Mouse (Mus musculus) limb, embryonic 12.5 days (tissue): ENCODE measurements at regions not wholly inside any gene's neighbourhood (a gene's known extent, or its start where the extent isn't known, plus 50 kb on each side); places are given as distances from the start of the nearest gene placed in this dataset.
"Not testable (repeated sequence)": the region's sequence is repeated elsewhere in the genome, so short reads cannot be mapped to it uniquely, and the experiment has no call there.

Experiments
- ATAC-seq: fragments of 200-750 bp; cut with Nextera tagmentation; 2 replicates; pipeline ENCODE4 v1.8.0; 2017; ENCODE audit warnings: low read depth, moderate TSS enrichment; ENCODE audit not compliant: insufficient number of reproducible peaks, insufficient read depth, low FRiP score, low TSS enrichment
- H3K27ac ChIP-seq: fragments of 300-500 bp; sonication (generic); 2 replicates; pipeline ENCODE4 v1.5.1; 2016; ENCODE audit warnings: mild to moderate bottlenecking, moderate library complexity
- H3K27me3 ChIP-seq: fragments of 300-500 bp; sonication (generic); 2 replicates; pipeline ENCODE4 v1.6.1; 2016; ENCODE audit warnings: mild to moderate bottlenecking, moderate library complexity
- H3K36me3 ChIP-seq: fragments of 300-500 bp; sonication (generic); 2 replicates; pipeline ENCODE4 v1.6.1; 2016; ENCODE audit warnings: mild to moderate bottlenecking, moderate library complexity
- H3K4me1 ChIP-seq: fragments of 300-500 bp; sonication (generic); replicated peaks from 2 replicates; pipeline ENCODE4 v1.6.1; 2016
- H3K4me2 ChIP-seq: fragments of 300-500 bp; sonication (generic); 2 replicates; pipeline ENCODE4 v1.6.1; 2016; ENCODE audit warnings: mild to moderate bottlenecking, moderate library complexity
- H3K4me3 ChIP-seq: fragments of 300-500 bp; sonication (generic); replicated peaks from 2 replicates; pipeline ENCODE4 v1.5.1; 2016; ENCODE audit warnings: mild to moderate bottlenecking
- H3K9ac ChIP-seq: fragments of 300-500 bp; sonication (generic); replicated peaks from 2 replicates; pipeline ENCODE4 v1.6.1; 2016; ENCODE audit warnings: mild to moderate bottlenecking, moderate library complexity
- H3K9me3 ChIP-seq: fragments of 300-500 bp; sonication (generic); 2 replicates; pipeline ENCODE4 v1.6.1; 2016; ENCODE audit warnings: mild to moderate bottlenecking, moderate library complexity
- WGBS: fragments of 180-500 bp; shearing (Covaris S2); methylation state at CpG from one replicate; pipeline ENCODE4 v1.1.7; 2016; 5-methylcytosine and 5-hydroxymethylcytosine counted together

- Histone ChIP-seq H3K9ac (no peak overlapping the region), H3K4me1 (peaks cover 13% of the 10 kb centered on the region), H3K4me3 (no peak overlapping the region), H3K27ac (no peak overlapping the region), H3K36me3 (no peaks in the 10 kb centered on the region), H3K4me2 (no peak overlapping the region), H3K9me3 (no peaks in the 10 kb centered on the region), H3K27me3 (no peaks in the 10 kb centered on the region)
- WGBS: 72% methylated on average over 3 of the region's 3 CpGs
- ATAC-seq: no peak
These were observed 180.6 kb upstream of the Tab2 start for GRCm38 (mm10) chr10:8136662-8137061.

- no peak overlapping the region for H3K27ac ChIP-seq
- peaks cover 13% of the 10 kb centered on the region for H3K4me1 ChIP-seq
- H3K36me3 ChIP-seq: no peaks in the 10 kb centered on the region
- WGBS: 58% methylated on average over 6 of the region's 7 CpGs
- H3K27me3 ChIP-seq: no peaks in the 10 kb centered on the region
- ATAC-seq: no peak
- H3K4me2 ChIP-seq: no peak overlapping the region
- no peak overlapping the region for H3K4me3 ChIP-seq
- H3K9me3 ChIP-seq: no peaks in the 10 kb centered on the region
- no peak overlapping the region for H3K9ac ChIP-seq
These were observed 179.2 kb upstream of the Tab2 start for GRCm38 (mm10) chr10:8135272-8135671.

GRCm38 (mm10) chr10:8134398-8134797 lies 178.4 kb upstream of the Tab2 start:
- Histone ChIP-seq H3K27ac (peak overlapping the region; percentile 50; the same call in 1 of the 2 replicates), H3K9ac (no peak overlapping the region), H3K9me3 (no peaks in the 10 kb centered on the region), H3K4me1 (peaks cover 13% of the 10 kb centered on the region), H3K27me3 (no peaks in the 10 kb centered on the region), H3K36me3 (no peaks in the 10 kb centered on the region), H3K4me3 (no peak overlapping the region), H3K4me2 (no peak overlapping the region)
- no peak for ATAC-seq
- 95% methylated on average over 1 of the region's 1 CpGs for WGBS

GRCm38 (mm10) chr10:8133451-8133952 lies 177.5 kb upstream of the Tab2 start:
- 0 out of 2 replicates have a peak, but pooled peaks have one; percentile 22 for ATAC-seq
- H3K4me2 ChIP-seq: no peak overlapping the region
- no peak overlapping the region for H3K4me3 ChIP-seq

GRCm38 (mm10) chr10:8132795-8133194 lies 176.8 kb upstream of the Tab2 start:
- no peaks in the 10 kb centered on the region for H3K27me3 ChIP-seq
- H3K4me1 ChIP-seq: peaks cover 13% of the 10 kb centered on the region
- no peak for ATAC-seq
- H3K4me3 ChIP-seq: no peak overlapping the region
- no peaks in the 10 kb centered on the region for H3K36me3 ChIP-seq
- H3K9me3 ChIP-seq: no peaks in the 10 kb centered on the region
- whole genome bisulfite sequencing: 82% methylated on average over 2 of the region's 2 CpGs
- H3K4me2 ChIP-seq: no peak overlapping the region
- 0 out of 2 replicates have a peak overlapping the region, but pooled peaks have one; percentile 64 for H3K27ac ChIP-seq
- no peak overlapping the region for H3K9ac ChIP-seq

More at GRCm38 (mm10) chr10:8133451-8133952, 177.5 kb upstream of the Tab2 start:
- Histone ChIP-seq H3K36me3 (no peaks in the 10 kb centered on the region), H3K4me1 (peaks cover 13% of the 10 kb centered on the region), H3K27ac (peak overlapping the region; percentile 64), H3K9ac (no peak overlapping the region), H3K27me3 (no peaks in the 10 kb centered on the region), H3K9me3 (no peaks in the 10 kb centered on the region)
- 51% methylated on average over 13 of the region's 13 CpGs for WGBS

GRCm38 (mm10) chr10:8130472-8131241 lies 174.6 kb upstream of the Tab2 start:
- 67% methylated on average over 18 of the region's 18 CpGs for WGBS
- Histone ChIP-seq H3K9me3 (no peaks in the 10 kb centered on the region), H3K4me2 (no peak overlapping the region), H3K4me1 (peaks cover 13% of the 10 kb centered on the region), H3K36me3 (no peaks in the 10 kb centered on the region), H3K27me3 (no peaks in the 10 kb centered on the region), H3K4me3 (no peak overlapping the region), H3K27ac (no peak overlapping the region), H3K9ac (no peak overlapping the region)
- ATAC-seq: no peak

- no peak overlapping the region for H3K27ac ChIP-seq
- no peaks in the 10 kb centered on the region for H3K36me3 ChIP-seq
- H3K9me3 ChIP-seq: no peaks in the 10 kb centered on the region
- WGBS: 64% methylated on average over 8 of the region's 8 CpGs
- peaks cover 13% of the 10 kb centered on the region for H3K4me1 ChIP-seq
- H3K4me3 ChIP-seq: no peak overlapping the region
- H3K27me3 ChIP-seq: no peaks in the 10 kb centered on the region
- H3K4me2 ChIP-seq: no peak overlapping the region
- no peak overlapping the region for H3K9ac ChIP-seq
- ATAC-seq: no peak
These were observed 174.0 kb upstream of the Tab2 start for GRCm38 (mm10) chr10:8130057-8130456.

GRCm38 (mm10) chr10:8124124-8124523 lies 168.1 kb upstream of the Tab2 start:
- ATAC-seq: no peak
- no peak overlapping the region for H3K9ac ChIP-seq
- H3K4me2 ChIP-seq: no peak overlapping the region
- H3K4me3 ChIP-seq: no peak overlapping the region
- H3K27ac ChIP-seq: no peak overlapping the region
- H3K4me1 ChIP-seq: no peaks in the 10 kb centered on the region
- no peaks in the 10 kb centered on the region for H3K36me3 ChIP-seq
- H3K27me3 ChIP-seq: no peaks in the 10 kb centered on the region
- H3K9me3 ChIP-seq: no peaks in the 10 kb centered on the region
- 88% methylated on average over 1 of the region's 1 CpGs for WGBS

GRCm38 (mm10) chr10:8121895-8122294 lies 165.9 kb upstream of the Tab2 start:
- Histone ChIP-seq H3K36me3 (no peaks in the 10 kb centered on the region), H3K27ac (no peak overlapping the region), H3K4me3 (no peak overlapping the region), H3K9me3 (no peaks in the 10 kb centered on the region), H3K9ac (no peak overlapping the region), H3K27me3 (no peaks in the 10 kb centered on the region), H3K4me1 (no peaks in the 10 kb centered on the region), H3K4me2 (no peak overlapping the region)
- 67% methylated on average over 4 of the region's 4 CpGs for WGBS
- ATAC-seq: no peak

- WGBS: 88% methylated on average over 8 of the region's 8 CpGs
- no peaks in the 10 kb centered on the region for H3K9me3 ChIP-seq
- H3K9ac ChIP-seq: no peak overlapping the region
- H3K27me3 ChIP-seq: no peaks in the 10 kb centered on the region
- no peak overlapping the region for H3K27ac ChIP-seq
- no peaks in the 10 kb centered on the region for H3K4me1 ChIP-seq
- ATAC-seq: no peak
- H3K36me3 ChIP-seq: no peaks in the 10 kb centered on the region
- H3K4me2 ChIP-seq: no peak overlapping the region
- no peak overlapping the region for H3K4me3 ChIP-seq
These were observed 160.8 kb upstream of the Tab2 start for GRCm38 (mm10) chr10:8116821-8117220.

- 77% methylated on average over 5 of the region's 5 CpGs for WGBS
- not testable (repeated sequence) for ATAC-seq, H3K9ac ChIP-seq, H3K27ac ChIP-seq, H3K36me3 ChIP-seq, H3K27me3 ChIP-seq, H3K4me2 ChIP-seq, H3K4me1 ChIP-seq, H3K4me3 ChIP-seq, H3K9me3 ChIP-seq
These were observed 158.9 kb upstream of the Tab2 start for GRCm38 (mm10) chr10:8114932-8115331.

- Histone ChIP-seq H3K4me3 (no peak overlapping the region), H3K36me3 (no peaks in the 10 kb centered on the region), H3K9me3 (no peaks in the 10 kb centered on the region), H3K27ac (no peak overlapping the region), H3K4me2 (no peak overlapping the region), H3K9ac (no peak overlapping the region), H3K27me3 (no peaks in the 10 kb centered on the region), H3K4me1 (no peaks in the 10 kb centered on the region)
- no peak for ATAC-seq
- WGBS: 65% methylated on average over 3 of the region's 3 CpGs
These were observed 158.5 kb upstream of the Tab2 start for GRCm38 (mm10) chr10:8114530-8114929.
